Mouse (Mus musculus) C2C12 (cell line): ENCODE measurements around the gene Neurl4. TPM values are rescaled to one million over a fixed set of nuclear protein-coding genes. Genes with fewer than 3 reads are reported as not detected.
A peak's percentile ranks its signal among the peaks of the same experiment; 100 is the strongest.
"Not testable (repeated sequence)": the region's sequence is repeated elsewhere in the genome, so short reads cannot be mapped to it uniquely, and the experiment has no call there.

Source experiments
- H3K27me3 ChIP-seq: one replicate; pipeline ENCODE4 v1.6.1; 2011; ENCODE audit not compliant: control insufficient read depth, insufficient read depth, insufficient read length
- H3K36me3 ChIP-seq: one replicate; pipeline ENCODE4 v1.6.1; 2011; ENCODE audit not compliant: control insufficient read depth, insufficient read depth
- H3K4me3 ChIP-seq: one replicate; pipeline ENCODE4 v1.5.1; 2011; ENCODE audit warnings: mild to moderate bottlenecking, control low read depth; ENCODE audit not compliant: poor library complexity, insufficient read depth, severe bottlenecking
- H3K79me2 ChIP-seq: one replicate; pipeline ENCODE4 v1.6.1; 2011; ENCODE audit not compliant: control insufficient read depth, insufficient read depth
- H3K79me3 ChIP-seq: one replicate; pipeline ENCODE4 v1.6.1; 2011; ENCODE audit warnings: low read depth, control low read depth
- H3ac ChIP-seq: one replicate; pipeline ENCODE3; 2011; ENCODE audit warnings: low read depth; ENCODE audit not compliant: control insufficient read depth, insufficient read length
- CEBPB ChIP-seq: IDR thresholded peaks from one replicate; pipeline ENCODE4 v1.6.1; 2011; ENCODE audit warnings: low read depth, mild to moderate bottlenecking, control low read depth, moderate library complexity
- CTCF ChIP-seq: IDR thresholded peaks from one replicate; pipeline ENCODE4 v1.5.1; 2011; ENCODE audit not compliant: control insufficient read depth, insufficient read depth, insufficient read length
- FOSL1 ChIP-seq: IDR thresholded peaks from one replicate; pipeline ENCODE4 v1.8.0; 2011; ENCODE audit warnings: mild to moderate bottlenecking, low read length; ENCODE audit not compliant: poor library complexity, insufficient read depth, severe bottlenecking
- MAX ChIP-seq: IDR thresholded peaks from one replicate; pipeline ENCODE4 v1.6.1; 2011; ENCODE audit warnings: mild to moderate bottlenecking, control low read depth
- MYOD1 ChIP-seq: IDR thresholded peaks from one replicate; pipeline ENCODE4 v1.6.1; 2011; ENCODE audit warnings: low read depth; ENCODE audit not compliant: control insufficient read depth, insufficient read length
- MYOG ChIP-seq: IDR thresholded peaks from one replicate; pipeline ENCODE4 v1.6.1; 2011; ENCODE audit not compliant: control insufficient read depth, insufficient read length; ENCODE audit errors: extremely low read depth
- USF1 ChIP-seq: IDR thresholded peaks from one replicate; pipeline ENCODE4 v1.6.1; 2011; ENCODE audit warnings: low read depth, mild to moderate bottlenecking, control low read depth, moderate library complexity
- polyA plus RNA-seq: library from polyadenylated mRNA; unstranded; fragments of >200 nt; fragmentation: generic; extraction: Trizol; gene quantifications from one replicate; pipeline ENCODE4 v1.2.1, GENCODE M21; 2012; ENCODE audit warnings: missing spikeins

The Neurl4 gene
- polyA plus RNA-seq, 1 experiment = 38.4 TPM

DNA sequence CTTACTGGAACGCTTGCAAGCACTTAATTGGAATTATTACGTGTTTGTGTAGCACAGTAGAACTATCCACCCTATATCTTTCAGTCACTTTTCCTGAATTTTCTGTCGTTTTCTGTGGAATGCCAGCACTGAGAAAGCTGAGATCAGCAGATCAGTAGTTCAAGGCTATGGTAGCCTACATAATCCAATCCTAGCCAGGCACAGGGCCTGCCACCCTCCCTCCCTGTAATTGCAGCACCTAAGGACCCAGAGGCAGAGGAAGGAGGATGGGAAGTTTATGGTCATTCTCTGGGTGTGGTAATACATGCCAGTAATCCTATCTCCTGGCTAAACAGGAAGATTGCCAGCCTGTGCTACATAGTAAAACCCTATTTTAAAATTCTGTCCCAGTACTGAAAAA lies 21.9 kb downstream of the Neurl4 start:
- Histone ChIP-seq H3K27me3 (no peaks in the 10 kb centered on the region), H3K4me3 (no peak overlapping the region), H3K36me3 (peaks cover 24% of the 10 kb centered on the region), H3K79me3 (peaks cover 29% of the 10 kb centered on the region), H3ac (peak overlapping the region; percentile 30), H3K79me2 (peaks cover 39% of the 10 kb centered on the region)
- no peak for TF ChIP-seq MYOD1
- TF ChIP-seq MYOG = no peak
- no peak for TF ChIP-seq CTCF
- TF ChIP-seq FOSL1 = no peak
- no peak for TF ChIP-seq MAX
- no peak for TF ChIP-seq USF1
- TF ChIP-seq CEBPB = no peak

DNA sequence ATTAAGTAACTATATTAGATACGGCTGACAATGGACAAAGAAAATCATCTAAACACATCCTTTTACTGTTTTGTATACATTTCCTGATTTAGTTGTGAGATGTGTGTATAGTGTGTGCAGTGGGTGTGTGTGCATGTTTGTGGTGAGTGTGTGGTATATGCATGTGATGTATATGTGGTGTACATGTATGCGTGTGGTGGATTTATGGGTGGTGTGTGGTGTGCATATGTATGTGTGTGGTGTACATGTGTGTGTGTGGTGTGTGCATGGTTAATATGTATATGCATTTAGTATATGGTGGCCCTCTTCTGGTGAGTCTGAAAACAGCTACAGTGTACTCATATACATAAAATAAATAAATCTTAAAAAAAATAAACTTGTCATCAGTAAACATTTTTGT lies 26.6 kb downstream of the Neurl4 start:
- TF ChIP-seq MYOG (no peak), CTCF (no peak)
- Histone ChIP-seq H3K79me2 (peaks cover under 1% of the 10 kb centered on the region), H3K27me3 (no peaks in the 10 kb centered on the region), H3K4me3 (no peak overlapping the region), H3K79me3 (no peaks in the 10 kb centered on the region), H3ac (no peak overlapping the region), H3K36me3 (no peaks in the 10 kb centered on the region)

DNA sequence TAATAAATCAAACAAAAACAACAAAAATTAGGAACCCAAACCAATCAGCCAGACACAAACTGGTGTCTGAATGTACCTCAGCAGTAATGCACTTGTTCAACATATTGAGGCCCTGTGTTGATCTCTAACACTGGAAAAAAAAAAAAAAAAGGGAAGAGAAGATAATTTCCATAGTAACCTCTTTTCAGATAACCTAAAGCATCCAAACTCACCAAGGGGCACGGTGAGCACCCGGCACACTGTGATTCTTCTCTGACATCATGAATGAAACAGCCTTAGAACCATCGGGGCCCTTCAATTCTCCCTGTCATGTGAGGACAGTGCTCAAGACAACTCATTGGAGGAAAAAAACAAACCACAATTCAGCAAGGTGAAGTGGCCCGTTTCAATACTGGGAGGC lies 28.8 kb downstream of the Neurl4 start:
- no peaks in the 10 kb centered on the region for H3K79me3 ChIP-seq
- TF ChIP-seq CTCF = no peak
- no peak for TF ChIP-seq FOSL1
- H3ac ChIP-seq = no peak overlapping the region
- no peaks in the 10 kb centered on the region for H3K79me2 ChIP-seq
- H3K4me3 ChIP-seq = no peak overlapping the region
- no peaks in the 10 kb centered on the region for H3K27me3 ChIP-seq
- H3K36me3 ChIP-seq = no peaks in the 10 kb centered on the region

DNA sequence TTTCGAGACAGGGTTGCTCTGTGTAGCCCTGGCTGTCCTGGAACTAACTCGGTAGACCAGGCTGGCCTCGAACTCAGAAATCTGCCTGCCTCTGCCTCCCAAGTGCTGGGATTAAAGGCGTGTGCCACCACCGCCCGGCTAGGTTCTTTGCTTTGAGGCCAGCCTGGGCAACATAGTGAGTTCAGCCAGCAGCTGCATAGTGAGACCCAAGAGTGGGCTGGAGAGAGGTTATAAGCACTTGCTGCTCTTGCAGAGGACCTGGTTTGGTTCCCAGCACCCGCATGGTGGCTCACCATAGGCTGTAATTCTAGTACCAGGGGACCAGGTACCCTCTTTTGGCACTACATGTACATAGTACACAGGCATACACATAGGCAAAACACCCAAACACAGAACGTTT lies 29.3 kb downstream of the Neurl4 start:
- H3K4me3 ChIP-seq, H3K36me3 ChIP-seq, H3ac ChIP-seq, H3K27me3 ChIP-seq, H3K79me2 ChIP-seq, H3K79me3 ChIP-seq: not testable (repeated sequence)

DNA sequence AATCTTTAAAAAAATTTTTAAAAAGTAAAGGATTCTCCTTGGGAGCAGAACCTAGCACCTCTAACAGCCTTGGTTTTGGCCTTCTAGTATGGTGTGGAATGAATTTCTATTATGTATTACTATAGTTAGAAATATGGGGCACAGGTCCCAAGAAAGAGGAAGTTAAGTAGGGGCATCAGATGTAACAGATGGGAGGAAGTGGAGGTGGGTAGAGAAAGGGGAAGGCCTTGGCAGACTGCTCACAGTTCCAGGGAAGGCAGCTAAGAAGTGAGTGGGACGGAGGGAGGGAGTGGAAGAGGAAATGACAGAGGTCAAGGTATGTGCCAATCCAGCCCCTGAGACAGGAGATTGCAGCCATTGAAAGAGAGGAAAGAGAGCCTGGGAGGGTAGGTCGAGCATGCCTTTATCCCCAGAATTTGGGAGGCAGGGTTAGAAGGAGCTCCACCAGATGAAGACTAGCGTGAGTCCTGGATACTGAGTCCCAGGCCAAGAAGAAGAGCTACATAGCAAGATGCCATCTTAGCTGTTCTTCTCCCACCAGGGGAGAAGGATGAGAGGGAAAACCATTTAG lies 30.2 kb downstream of the Neurl4 start:
- no peak for TF ChIP-seq MYOD1
- no peak for TF ChIP-seq MAX
- no peak for TF ChIP-seq CEBPB
- no peak for TF ChIP-seq USF1
- no peak for TF ChIP-seq CTCF
- no peak for TF ChIP-seq FOSL1
- TF ChIP-seq MYOG = no peak
- H3K79me2 ChIP-seq = no peaks in the 10 kb centered on the region
- H3K4me3 ChIP-seq = no peak overlapping the region
- no peak overlapping the region for H3ac ChIP-seq
- no peaks in the 10 kb centered on the region for H3K36me3 ChIP-seq
- H3K79me3 ChIP-seq = no peaks in the 10 kb centered on the region
- peaks cover 9% of the 10 kb centered on the region for H3K27me3 ChIP-seq

DNA sequence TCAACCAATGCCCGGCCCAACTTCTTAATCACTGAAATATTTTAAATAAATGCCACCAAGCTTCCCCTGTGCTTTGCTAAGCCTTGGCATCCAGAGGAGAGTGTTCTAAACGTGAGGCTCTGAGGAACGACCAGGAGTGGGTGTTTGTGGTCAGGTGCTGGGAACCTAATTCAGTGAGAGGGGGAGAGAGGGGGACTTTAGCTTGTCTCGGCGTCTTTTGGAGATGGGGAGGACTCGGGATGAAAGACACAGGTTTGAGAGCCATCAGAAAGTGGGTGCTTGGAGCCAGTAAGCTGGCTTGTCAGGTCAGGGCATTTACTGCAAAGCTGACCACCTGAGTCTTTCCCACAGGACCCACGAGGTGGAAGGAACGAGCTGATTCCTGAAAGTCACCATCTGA lies 30.9 kb downstream of the Neurl4 start:
- no peak for TF ChIP-seq MYOD1
- no peak for TF ChIP-seq FOSL1
- no peak for TF ChIP-seq USF1
- TF ChIP-seq MYOG = no peak
- no peaks in the 10 kb centered on the region for H3K79me3 ChIP-seq

More for the DNA sequence above, 30.9 kb downstream of the Neurl4 start:
- Histone ChIP-seq H3K4me3 (no peak overlapping the region), H3K36me3 (no peaks in the 10 kb centered on the region), H3K27me3 (peaks cover 17% of the 10 kb centered on the region), H3ac (no peak overlapping the region), H3K79me2 (no peaks in the 10 kb centered on the region)
